Mouse (Mus musculus) left cerebral cortex, postnatal 36 days (tissue): ENCODE data around the gene Ankrd1. TPM values are rescaled to one million over a fixed set of nuclear protein-coding genes. Genes with fewer than 3 reads are reported as not detected.

Experiments
- DNase-seq, 2 experiments: peaks; one replicate each; pipeline ENCODE4 v3.0.0; 2021 to 2022; ENCODE audit warnings: low spot score in 2 of 2, mixed read lengths in 1 of 2
- intact Hi-C: fragments of 180-260 bp; cut with DNase I; formaldehyde crosslinking; loops from one replicate; pipeline ENCODE4 v1.15.1; 2025
- total RNA-seq, 2 experiments: library from RNA; stranded (reverse); gene quantifications; 2 replicates each; pipeline ENCODE4 v1.2.3; 2021

The Ankrd1 gene
- not detected for total RNA-seq

DNA sequence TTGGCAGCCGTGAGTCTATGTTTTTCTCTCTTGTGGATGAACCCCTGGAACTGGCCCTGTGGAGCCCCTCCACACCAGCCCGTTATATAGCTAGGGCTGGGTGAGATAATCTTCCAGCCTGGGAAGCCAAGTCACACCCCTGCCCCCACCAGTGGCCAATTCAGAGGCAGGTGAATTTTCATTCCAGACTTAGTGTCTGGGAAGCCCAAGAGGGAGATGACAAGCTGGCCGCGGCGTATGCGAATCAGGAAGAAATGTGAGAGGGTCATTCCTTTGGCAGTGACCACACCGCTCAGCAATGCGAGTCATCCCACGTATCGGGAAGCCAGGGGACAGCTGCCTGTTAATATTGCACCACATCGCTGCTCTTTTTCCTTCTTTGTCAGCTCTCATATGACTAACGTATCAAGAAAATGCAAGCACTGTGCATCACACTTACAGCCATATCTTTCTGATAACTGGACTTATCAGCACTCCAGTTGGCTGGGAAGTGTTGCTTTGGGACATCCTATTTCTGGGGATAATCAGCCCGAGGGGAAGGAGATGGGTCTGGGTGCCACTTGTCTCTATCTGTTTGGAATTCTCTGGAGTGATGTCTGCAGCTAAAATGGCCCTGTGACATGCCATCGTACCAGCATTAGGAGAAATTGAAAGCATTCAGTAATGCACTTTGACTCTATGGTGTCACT is at the start of gene Ankrd1:
Gene Ankrd1 (minus strand): TSS at position 317 of the 689 bp plus-strand sequence.
- intact Hi-C loops = no loop called here
- no peak for DNase-seq

DNA sequence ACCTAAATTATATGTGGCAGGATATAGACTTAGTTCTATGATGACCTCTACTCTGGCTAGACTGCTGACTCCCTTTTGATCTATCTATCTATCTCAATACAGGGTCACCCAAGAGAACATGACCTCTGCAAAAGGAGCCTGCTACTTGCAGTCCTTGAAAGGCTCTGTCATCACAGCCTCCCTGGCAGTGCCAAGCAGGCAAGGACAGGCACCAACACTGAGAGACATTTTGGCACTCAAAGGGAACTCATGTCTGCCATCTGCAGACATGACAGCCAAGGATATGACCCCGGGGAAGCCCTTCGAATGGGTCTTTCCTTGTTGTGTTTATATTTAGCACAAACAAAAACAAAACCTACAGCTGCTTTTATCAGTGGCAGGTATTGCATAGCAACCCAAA is 49.2 kb upstream of the Ankrd1 start:
- no peak for DNase-seq
- intact Hi-C loops = no loop called here

GRCm38 (mm10) chr19:36168121-36168520 is 48.2 kb upstream of the Ankrd1 start:
- DNase-seq = no peak
- intact Hi-C loops = no loop called here

GRCm38 (mm10) chr19:36167291-36167896 is 47.5 kb upstream of the Ankrd1 start:
- no peak for DNase-seq
- intact Hi-C loops = no loop called here

- DNase-seq = no peak
- intact Hi-C loops = no loop called here
Measured at GRCm38 (mm10) chr19:36166401-36167160, 46.7 kb upstream of the Ankrd1 start.

DNA sequence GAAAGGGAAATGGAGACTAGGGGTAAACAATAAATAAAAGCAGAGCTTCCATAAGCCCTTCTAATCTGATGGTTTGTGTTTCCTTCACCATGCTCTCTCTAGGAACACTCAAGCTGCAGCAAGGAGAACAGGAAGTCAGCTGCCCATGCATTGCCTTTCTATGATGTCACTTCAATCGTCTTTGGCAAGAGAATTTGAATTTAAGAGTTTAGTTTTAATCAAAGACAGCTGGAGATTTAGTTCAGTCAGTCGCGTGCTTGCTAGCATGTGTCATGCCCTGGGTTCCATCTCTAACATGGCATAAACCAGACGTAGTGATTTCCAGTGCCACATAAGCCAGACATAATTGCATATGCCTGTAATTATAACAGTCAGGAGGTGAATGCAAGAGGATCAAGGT is 45.5 kb upstream of the Ankrd1 start:
- DNase-seq = no peak
- intact Hi-C loops = loop anchor here (2.0 kb wide), 1 partner anchor 15 kb away; no protein-coding TSS in a partner anchor

- intact Hi-C loops = loop anchor here (2.0 kb wide), 1 partner anchor 14 kb away; no protein-coding TSS in a partner anchor
- DNase-seq = no peak
Measured at GRCm38 (mm10) chr19:36150241-36151007, 30.5 kb upstream of the Ankrd1 start.

DNA sequence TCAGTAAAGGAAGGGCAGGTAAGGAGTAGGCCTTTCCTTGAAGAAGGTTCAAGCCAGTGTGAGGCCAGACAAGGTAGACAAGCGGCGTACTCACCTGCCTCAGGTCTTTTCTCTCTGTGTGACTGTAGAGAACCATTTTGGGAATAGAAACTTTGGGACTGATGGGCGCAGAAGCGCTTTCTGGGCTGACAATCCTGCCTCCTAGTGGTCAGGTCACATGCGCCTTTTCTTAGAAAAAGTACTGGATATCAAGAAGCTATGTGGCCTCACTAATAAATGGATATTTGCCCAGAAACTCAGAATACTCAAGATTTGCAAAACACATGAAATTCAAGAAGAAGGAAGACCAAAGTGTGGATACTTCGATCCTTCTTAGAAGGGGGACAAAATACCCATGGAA is 28.7 kb upstream of the Ankrd1 start:
- no peak for DNase-seq
- intact Hi-C loops = no loop called here

DNA sequence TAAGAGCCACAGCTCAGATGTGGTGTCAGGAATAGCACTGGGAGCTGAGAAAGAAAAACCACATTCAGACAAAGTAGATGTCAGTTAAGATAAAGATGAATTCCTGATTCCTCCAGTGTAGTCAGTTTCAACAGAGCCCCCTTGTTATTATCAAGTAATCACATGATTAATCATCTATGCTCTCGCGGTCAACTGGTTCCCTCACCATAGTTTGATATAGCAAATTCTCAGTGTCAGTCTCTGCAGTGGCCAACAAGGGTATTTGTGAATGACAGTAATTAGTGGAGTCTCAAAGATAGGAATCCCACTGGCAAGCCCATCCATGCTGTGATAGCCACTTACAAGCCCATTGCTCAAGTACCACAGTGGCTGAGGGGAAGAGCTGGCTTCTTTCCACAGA is 23.7 kb upstream of the Ankrd1 start:
- intact Hi-C loops = no loop called here
- DNase-seq = no peak

- DNase-seq = no peak
- intact Hi-C loops = no loop called here
Measured at GRCm38 (mm10) chr19:36133731-36134130, 13.8 kb upstream of the Ankrd1 start.

DNA sequence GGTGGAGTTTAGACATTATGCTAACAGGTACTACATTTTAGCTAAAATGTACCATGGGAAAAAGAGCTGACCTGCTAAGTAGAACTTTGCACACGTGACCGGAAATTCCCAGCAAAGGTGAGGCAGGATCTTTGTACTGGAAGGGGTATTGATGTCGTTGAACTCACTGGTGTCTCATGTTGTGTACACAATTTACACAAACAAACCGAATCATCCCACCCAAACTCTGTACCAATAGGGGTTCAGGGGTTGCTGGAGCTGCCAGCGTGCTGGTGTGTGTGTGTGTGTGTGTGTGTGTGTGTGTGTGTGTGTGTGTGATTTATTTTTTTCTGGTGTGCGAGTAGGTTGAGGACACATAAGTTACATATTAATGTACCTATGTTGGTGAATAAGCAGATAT is 13.2 kb upstream of the Ankrd1 start:
- no peak for DNase-seq
- intact Hi-C loops = no loop called here

GRCm38 (mm10) chr19:36131990-36132389 is 12.1 kb upstream of the Ankrd1 start:
- intact Hi-C loops = no loop called here
- peak in 1 of 2 experiments; percentile 11 for DNase-seq

GRCm38 (mm10) chr19:36130181-36130580 is 10.3 kb upstream of the Ankrd1 start:
- DNase-seq = no peak
- intact Hi-C loops = no loop called here

- intact Hi-C loops = no loop called here
- DNase-seq = no peak
Measured at GRCm38 (mm10) chr19:36129643-36130042, 9.7 kb upstream of the Ankrd1 start.

- no peak for DNase-seq
- intact Hi-C loops = no loop called here
Measured at GRCm38 (mm10) chr19:36129213-36129612, 9.3 kb upstream of the Ankrd1 start.

DNA sequence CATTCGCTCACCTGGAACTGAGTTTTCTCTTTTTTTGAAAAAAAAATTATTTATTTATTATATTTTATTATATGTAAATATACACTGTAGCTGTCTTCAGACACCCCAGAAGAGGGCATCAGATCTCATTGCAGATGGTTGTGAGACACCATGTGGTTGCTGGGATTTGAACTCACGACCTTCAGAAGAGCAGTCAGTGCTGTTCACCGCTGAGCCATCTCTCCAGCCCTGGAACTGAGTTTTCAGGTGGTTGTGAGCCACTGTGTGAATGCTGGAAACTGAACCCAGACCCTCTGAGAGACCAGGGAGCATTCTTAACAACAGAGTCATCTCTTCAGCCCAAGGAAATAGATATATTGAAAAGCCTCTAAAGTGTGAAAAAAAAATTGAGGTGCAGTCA is 8.5 kb upstream of the Ankrd1 start:
- DNase-seq = no peak
- intact Hi-C loops = no loop called here

DNA sequence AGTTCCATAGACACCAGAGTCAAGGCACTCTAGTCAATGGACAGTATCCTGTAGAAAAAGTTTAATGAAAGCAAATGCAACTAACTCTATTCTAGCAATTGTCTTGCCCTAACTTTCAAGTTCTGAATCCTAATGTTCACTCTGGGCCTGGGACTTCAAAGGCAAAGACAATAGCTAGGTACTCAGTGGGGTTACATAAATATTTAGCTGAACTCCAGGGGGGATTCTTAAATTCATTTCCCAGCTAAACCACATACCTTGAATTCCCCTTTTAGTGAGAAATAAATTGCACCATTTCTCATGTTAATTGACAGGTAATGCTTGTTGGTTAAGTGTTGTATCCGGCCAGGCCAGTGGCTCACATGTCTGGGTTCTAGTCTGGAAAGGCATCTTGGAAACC is 4.3 kb upstream of the Ankrd1 start:
- intact Hi-C loops = no loop called here
- no peak for DNase-seq

- intact Hi-C loops = no loop called here
- no peak for DNase-seq
Measured at GRCm38 (mm10) chr19:36119219-36119618, 680 bp downstream of the Ankrd1 start.

DNA sequence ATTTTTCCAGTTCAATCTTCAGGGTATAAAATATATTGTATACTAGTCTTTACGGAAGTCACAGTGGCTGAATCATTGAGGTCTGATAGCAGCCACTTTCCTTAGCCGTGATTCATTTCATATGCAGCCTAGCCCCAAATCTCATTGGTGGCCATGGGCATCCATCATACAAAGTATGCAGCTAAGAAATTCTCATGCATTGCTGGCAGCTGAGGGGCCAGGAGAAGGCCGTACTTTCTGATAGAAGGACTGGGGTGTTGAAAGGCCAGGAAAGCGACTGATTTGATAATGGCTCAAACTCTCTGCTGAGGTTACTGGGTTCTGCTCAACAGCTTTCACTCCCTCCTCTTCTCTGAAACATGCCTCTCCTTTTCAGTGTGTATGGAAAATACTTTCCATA is 3.7 kb downstream of the Ankrd1 start:
- intact Hi-C loops = no loop called here
- DNase-seq = no peak

GRCm38 (mm10) chr19:36112007-36112406 is 7.9 kb downstream of the Ankrd1 start:
- intact Hi-C loops = no loop called here
- DNase-seq = peak; percentile 33 to 40
